Mouse (Mus musculus) left cerebral cortex, adult 8-10 months (tissue): ENCODE results near the gene Nacad. TPM values are rescaled to one million over a fixed set of nuclear protein-coding genes. Genes with fewer than 3 reads are reported as not detected.

Source experiments
- DNase-seq, 2 experiments: peaks; one replicate each; pipeline ENCODE4 v3.0.0; 2022; ENCODE audit warnings: low spot score in 2 of 2
- total RNA-seq, 4 experiments: library from RNA; stranded (reverse); gene quantifications; 2 replicates each; pipeline ENCODE4 v1.2.4; 2022

Nacad gene
- total RNA-seq, 4 experiments from 2014 or later, result 49.8 to 53.4 (median 50.2) TPM

DNA sequence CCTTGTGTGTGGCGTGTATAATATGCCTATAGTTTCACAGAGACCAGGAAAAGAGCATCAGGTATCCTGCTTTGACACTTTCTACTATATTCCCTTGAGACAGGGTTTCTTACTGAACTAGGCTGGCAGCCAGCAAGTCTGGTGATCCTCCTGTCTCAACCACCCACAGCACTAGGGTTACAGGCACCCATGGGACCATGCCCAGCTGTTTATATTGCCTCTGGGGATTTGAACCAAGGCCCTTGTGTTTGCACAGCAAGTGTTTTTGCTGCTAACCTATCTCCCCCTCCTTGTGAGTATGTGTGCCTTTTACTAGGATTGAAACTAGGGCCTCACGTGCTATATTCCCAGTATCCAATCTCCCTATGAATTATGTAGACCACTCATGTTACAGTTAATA is 24.3 kb downstream of the Nacad start:
- DNase-seq, result no peak

DNA sequence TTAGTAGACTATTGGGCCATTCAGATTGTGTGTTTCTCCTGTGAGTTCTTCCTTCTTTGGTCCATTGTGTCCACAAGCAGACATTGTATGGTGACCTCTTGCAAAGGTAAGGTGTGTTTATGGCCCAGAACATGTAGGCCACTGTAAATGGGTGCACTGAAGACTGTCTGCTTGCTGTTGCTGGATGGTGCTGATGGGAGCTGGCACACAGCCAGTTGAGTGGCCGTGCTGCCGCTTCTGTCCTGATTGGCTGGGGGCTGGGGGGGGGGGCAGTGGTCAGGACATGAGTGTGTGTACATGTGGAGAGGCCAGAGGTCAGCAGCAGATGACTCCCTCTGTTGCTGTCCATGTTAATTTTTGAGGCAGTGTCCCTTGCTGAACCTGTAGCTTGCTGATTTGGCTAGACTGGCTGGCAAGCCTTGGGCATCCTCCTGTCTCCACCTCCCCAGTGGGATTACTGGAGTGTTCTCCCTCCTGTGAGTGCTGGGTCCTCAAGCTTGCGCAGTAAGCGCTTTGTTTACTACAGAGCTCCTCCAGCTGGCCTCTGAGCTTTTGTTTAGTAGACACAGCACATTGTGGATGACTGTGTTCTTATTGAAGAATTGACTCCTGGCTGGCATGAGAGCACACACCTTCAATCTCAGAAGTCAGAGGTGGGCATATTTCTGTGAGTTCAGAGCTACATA is 25.6 kb downstream of the Nacad start:
- DNase-seq, result no peak

DNA sequence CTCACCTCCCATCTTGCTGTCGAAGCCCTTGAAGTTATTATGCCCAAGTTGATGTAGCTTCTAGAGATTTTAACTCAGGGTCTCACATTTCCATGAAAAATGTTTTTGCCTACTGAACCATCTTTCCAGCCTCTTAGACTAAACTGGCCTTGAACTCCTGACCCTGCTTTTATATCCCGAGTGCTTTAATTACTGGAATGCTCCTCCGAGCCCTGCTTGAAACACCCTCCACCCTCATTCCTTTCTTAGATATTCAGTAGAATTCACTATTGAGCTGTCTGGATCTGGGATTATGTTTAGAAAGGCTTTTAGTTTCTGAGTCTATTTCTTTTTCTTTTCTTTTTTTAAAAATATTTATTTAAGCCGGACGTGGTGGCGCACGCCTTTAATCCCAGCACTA is 26.5 kb downstream of the Nacad start:
- DNase-seq, result no peak

DNA sequence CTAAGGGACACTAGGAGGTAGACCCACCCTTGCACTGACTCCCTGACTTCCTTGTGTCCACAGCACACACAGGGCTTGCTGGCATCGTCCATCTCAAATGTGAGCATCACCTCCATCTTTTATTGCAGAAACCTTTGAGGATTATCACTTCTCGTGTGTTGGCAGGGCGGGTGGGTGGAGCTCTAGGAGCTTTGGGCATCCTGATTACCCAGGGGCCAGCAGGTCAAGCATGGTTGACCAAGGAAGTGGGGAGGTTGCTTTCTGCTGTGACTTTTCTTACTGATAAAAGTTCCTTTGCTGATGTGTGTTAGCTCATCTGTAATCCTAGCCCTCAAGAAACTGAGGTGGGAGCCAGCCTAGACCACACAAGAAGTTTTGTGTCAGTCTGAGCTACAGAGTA is 29.7 kb downstream of the Nacad start:
- DNase-seq, result no peak

DNA sequence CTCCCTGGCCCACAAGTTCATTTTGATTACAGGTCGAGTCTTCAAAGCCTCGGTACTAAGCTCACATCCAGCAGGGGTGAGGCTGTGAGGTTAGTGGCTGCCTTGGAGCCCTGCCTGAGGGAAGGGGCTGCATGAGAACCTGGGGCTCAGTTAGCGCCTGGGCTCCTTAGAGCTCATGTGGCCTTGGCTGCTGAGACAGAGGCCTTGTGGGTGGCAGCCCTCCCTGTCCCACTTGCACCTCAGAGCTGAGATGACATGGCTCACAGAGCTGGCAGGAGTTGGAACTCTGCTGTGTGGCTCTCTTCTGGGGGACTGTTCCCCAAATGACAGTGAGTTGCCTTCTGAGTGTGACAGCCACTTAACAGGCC is 36.5 kb downstream of the Nacad start:
- no peak for DNase-seq

DNA sequence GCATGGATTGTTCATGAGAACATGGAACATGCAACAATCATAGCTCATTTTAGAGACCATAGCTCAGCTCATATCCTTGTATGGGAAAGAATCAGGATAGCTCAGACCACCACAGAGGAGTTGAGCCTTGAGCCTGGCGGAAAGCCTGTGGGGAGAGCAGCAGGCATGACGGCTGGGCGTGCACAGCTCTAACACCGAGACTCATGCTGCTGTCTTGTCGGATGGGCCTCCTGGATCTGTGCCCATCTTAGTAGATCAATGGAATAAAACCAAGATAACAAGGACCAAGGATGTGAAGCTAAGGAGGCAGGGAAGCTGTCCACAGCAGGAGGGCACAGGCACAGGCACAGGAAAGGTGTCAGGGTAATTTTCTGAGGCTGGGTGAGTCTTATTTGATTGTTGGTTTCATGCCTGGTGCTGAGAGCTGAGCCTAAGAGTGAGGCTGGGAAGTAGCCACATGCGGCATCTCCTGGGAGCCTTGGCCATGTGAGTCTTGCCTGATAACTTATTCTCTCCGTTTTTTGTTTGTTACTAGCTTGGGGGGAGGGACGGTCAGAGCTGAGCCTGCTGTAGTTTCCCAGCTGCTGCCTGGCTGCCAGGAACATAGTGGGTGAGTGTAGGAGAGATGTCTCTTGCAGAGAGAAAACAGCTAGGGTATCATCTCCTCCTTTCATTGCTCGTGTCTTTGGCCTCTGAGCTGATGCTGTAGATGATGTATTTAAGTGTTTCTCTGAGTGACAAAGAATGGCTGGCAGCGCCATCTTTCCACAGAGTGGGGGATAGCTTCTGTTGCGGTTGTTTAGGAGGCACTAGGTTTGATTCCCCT is 37.1 kb downstream of the Nacad start:
- DNase-seq, result peak in 1 of 2 experiments; percentile 29

DNA sequence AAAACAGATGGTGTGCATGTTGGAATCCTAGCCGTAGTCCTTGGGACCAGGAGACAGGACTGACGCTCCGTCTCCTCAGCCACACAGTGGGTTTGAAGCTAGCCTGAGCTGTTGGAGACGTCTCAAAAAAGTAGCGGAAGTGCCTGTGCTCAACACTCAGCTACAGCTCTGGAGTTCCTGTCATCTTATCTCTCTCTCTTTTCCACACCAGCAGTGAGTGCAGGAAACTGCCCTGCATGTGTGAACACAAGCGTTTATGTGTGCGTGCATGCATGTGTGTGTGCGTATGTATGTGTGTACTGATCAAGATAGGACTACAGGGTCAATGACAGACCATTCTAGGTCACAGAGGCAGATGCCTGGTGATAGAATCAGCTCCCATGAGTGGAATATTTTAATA is 37.9 kb downstream of the Nacad start:
- DNase-seq, result no peak

DNA sequence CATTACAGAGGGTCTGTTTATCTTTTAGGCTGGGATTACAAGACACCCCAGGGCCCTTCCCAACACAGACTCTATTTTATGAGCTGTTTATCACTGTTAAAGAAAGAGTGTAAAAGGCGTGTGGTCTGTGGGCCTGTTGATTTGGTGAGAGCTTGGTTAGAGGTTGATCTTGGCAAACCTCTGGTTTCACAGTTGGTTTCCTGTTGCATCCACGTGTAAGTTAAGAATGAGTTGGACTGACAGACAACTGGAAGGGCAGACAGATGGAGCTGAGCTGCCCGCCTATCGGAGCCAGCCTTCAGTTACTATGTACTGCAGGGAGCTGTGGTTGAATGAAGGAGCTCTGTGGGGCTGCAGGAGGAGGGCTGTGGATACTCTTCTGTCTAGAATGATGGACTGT is 39.4 kb downstream of the Nacad start:
- DNase-seq, result no peak

DNA sequence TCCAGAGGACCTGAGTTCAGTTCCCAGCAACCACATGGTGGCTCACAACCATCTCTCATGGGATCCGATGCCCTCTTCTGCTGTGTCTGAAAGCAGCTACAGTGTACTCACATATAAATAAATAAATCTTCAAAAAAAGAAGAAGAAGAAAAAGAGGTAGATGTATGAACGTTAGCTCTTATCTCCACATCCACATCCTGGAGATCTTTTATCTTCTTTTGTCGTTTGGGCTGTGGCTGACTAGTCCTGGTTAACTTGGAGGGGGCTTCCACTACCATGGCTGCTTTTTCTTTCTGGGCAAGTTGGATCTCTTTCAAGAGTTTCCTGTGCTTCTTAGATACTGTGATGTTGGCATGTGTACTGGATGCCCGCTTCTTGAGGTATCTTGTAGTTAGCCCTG is 42.7 kb downstream of the Nacad start:
- no peak for DNase-seq

DNA sequence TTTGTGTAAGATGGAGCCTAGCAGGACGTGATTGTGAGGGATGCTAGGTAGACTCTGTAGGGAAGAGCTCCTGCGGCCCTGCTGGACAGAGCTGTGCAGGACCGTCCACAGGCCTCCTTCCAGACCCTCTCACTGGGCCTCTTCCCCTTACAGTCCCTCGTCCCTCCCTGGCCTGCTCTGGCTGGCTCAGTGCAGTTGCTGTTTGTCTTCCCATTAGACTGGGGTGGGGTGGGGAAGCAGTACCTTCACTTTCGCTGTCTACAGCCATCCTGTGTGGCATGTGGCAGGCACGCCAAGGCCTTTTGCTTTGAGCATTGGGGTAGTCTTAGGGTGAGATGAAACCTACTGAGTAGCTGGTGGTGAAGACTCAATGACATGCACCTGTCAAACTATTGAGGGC is 43.5 kb downstream of the Nacad start:
- no peak for DNase-seq

DNA sequence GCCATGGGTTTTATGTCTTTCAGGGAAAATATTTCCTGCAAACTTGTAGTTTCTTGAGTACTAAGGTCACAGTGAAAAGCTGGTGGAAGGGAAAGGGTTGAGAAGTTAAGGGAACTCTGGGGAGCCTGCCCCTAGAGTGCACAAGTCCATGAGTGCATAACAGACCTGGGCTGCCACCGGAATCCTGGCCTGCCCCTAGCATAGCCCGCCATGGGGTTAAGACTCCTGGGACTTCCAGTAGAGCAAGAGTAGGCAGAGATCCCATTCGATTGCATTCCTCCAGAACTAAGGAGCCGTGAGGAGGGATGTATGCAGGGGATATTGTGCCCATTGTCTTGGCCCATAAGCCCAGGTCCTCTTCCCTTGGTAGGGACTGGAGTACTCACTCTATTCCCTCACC is 44.4 kb downstream of the Nacad start:
- DNase-seq, result no peak

DNA sequence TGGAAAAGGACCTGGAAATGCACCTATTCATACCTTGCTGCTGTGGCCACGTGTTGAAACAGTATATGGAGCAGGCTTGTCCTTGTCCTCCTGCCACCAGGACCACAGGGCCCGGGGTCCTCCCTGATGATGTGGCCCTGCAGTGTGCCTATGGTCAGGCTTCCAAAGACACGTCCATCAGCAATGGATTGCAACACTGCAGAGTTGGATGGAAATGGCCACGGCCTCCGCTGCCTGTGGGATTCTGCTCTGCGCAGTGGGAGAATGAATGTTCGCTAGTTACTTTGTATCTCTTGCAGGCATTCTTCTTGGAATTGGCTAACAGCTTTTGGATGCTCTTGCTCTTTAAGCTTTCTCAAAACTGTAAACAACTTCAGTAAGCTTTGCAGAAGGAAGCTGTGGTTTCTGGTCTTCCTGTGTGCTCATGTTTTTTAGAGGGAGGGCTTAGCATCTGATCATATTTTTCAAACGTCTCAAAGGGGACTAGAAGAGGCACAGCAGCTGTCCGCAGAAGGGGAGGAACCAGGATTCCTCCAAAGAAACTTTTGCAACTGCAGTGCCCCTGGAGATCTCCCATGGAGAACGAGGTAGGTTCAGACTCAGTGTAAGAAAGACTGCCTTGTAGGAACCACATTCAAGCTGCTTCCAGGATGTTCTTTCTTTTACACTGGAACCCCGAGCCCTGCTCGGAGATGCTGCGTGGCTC is 45.0 kb downstream of the Nacad start:
- DNase-seq, result no peak

DNA sequence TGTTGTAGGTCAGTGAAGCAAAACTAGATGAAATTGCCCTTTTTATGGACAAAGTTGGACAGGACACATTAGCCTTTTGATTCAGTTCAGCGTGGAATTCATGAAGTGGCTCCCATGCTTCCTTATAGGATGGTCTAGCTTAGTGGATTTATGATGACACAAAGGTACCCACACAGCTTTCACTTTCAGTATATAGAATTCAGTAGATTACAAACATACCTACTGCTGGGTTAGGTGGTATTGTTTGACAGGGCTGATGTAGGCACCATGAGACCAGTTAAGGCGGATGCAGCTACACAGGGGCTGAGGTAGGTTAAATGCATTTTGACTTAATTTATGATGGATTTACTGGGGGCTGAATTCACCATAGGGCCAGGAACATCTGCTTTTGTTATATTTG is 45.9 kb downstream of the Nacad start:
- no peak for DNase-seq

DNA sequence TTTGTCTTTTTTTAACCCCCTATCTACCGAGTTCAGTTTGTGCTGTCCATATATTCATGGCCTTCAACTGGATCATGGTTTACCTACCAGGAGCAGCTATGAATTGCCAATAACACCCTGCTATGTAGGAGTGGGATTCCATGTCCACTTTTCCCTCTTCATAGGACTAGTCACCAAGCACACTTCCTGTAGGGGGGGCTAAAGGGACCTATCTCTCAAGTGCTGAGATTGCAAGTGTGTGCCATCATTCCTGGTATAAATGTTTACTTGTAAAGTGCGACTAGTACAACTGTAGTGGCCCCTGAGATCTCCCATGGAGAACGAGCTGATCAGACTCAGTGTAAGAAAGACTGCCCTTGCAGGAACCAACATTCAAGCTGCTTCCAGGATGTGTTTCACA is 47.6 kb downstream of the Nacad start:
- DNase-seq, result no peak

DNA sequence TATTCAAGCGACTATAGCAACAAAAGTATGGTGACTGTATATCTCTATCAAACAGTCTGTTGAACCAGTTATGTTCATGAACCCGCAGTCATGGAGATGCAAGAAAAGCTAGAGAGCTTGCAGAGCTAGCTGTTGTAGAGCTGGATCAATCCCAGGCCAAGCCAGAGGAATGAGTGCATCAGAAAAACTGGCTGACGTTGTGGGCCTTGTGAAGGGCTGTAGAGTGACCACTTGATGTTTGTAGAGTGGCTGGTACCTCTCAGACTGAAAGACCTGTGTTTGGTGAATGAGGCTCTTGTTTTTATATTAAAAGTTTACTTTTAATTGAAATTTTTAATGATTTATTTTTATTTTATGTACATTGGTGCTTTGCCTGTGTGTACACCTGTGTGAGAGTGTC is 55.7 kb downstream of the Nacad start:
- no peak for DNase-seq

DNA sequence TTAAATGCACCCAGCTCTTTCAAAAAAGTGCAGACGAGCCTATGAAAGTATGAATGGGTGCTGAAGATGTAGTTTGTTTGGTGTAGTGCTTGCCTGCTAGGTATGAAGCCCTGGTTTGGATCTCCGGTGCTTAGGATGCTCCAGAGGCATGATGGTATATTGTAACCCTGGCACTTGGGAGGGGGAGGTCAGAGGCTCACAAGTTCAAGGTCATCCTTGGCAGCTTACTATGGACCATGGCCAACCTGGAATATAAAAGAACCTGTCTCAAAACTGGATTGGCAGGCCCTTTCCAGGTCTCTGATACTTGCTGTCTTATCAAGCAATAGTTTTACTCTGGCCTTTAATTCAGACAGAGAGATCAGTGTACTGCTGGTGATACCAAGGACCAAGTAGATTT is 56.1 kb downstream of the Nacad start:
- no peak for DNase-seq

Other genes starting within 250 kb of the Nacad start
- gene Zmiz2, start 217.0 kb downstream of the Nacad start, total RNA-seq, result 100 to 1,000 TPM; 199 to 214 (median 211) TPM
- gene Ppia, start 190.6 kb downstream of the Nacad start, total RNA-seq, result 1,000 to 10,000 TPM; 1,587 to 1,877 (median 1,701) TPM
- 10 to 100 TPM; 37.9 to 41.3 (median 39.0) TPM for gene H2afv, start 161.6 kb downstream of the Nacad start, total RNA-seq
- 100 to 1,000 TPM; 221 to 283 (median 254) TPM for gene Purb, start 130.1 kb downstream of the Nacad start, total RNA-seq
- 1 to 10 TPM in 1 of 4 experiments, under 1 TPM in 3; 0.44 to 1.3 (median 0.67) TPM for gene Myo1g, start 85.1 kb downstream of the Nacad start, total RNA-seq
- 10 to 100 TPM; 60.8 to 79.1 (median 71.2) TPM for gene Ccm2, start 59.2 kb downstream of the Nacad start, total RNA-seq
- 10 to 100 TPM; 42.8 to 55.7 (median 46.8) TPM for gene Tbrg4, start 20.0 kb upstream of the Nacad start, total RNA-seq
- gene Wap, start 32.6 kb upstream of the Nacad start, total RNA-seq, result not detected
- gene Ramp3, start 52.5 kb upstream of the Nacad start, total RNA-seq, result 10 to 100 TPM; 13.4 to 18.5 (median 15.5) TPM
- gene Gm11983, start 231.6 kb upstream of the Nacad start, total RNA-seq, result not detected